Mouse (Mus musculus): ENCODE measurements at regions not wholly inside any gene's neighbourhood (a gene's known extent, or its start where the extent isn't known, plus 50 kb on each side); places are given as distances from the start of the nearest gene placed in this dataset.

DNA sequence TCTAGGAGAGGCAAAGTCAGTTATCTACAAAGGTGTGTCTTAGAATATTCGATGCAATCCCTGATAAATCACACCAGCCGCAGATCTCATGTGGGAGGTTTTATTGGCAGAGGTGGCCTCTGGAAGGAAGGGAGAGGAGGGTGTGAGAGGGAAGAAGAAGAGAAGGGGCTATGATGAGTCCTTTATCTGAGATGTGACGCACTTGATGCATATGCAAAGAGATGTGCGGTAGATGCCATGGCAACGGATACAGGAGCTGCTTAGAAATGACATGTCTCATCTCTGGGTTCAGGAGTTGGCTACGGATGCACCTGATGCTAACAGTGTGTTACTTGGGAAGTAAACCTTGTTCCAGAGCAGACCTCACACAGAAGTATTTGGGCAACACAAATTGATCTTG, 718.6 kb upstream of the Gm21961 start:
- 70% methylated on average over 6 of the region's 6 CpGs for WGBS
- no peaks in the 10 kb centered on the region for H3K4me1 ChIP-seq (ENCODE audit: control insufficient read depth, insufficient read depth, low read length)
- no peak overlapping the region for H3K4me2 ChIP-seq (ENCODE audit: low read length)
- H3K9ac ChIP-seq (ENCODE audit: low read depth, low read length) = no peak overlapping the region
- H3K27ac ChIP-seq (ENCODE audit: low read length) = no peak overlapping the region
- no peaks in the 10 kb centered on the region for H3K36me3 ChIP-seq (ENCODE audit: control insufficient read depth, insufficient read depth, low read length)
- no peak overlapping the region for H3K4me3 ChIP-seq (ENCODE audit: low read depth, low read length)
- no peaks in the 10 kb centered on the region for H3K27me3 ChIP-seq (ENCODE audit: control insufficient read depth, insufficient read depth, low read depth, low read length)
- H3K9me3 ChIP-seq (replicated peaks; ENCODE audit: control insufficient read depth, low read length, poor library complexity, severe bottlenecking) = no peaks in the 10 kb centered on the region
- peak; percentile 76 for ATAC-seq

DNA sequence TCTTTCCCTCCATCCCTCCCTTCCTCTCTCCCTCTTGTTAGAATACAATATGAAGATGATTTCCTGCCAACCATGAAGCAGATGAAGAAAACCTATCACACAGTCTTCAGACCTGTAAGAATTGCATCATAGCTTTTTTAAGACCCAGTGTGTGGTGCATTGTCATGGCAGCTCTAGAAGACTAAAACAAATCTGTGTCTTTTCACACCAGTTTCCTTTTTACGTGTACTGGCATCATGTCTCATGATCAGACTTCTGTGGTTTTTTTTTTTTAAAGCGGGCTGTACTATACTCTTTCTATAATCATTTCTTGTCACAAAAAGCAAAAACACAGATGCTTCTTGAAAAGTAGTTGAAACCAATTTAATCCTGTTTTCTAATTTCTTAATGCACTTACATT, 716.6 kb upstream of the Gm21961 start:
- no peak for ATAC-seq
- WGBS = 92% methylated on average over 2 of the region's 2 CpGs
- Histone ChIP-seq H3K9ac (ENCODE audit: low read depth, low read length) (no peak overlapping the region), H3K4me2 (ENCODE audit: low read length) (no peak overlapping the region), H3K4me1 (ENCODE audit: control insufficient read depth, insufficient read depth, low read length) (no peaks in the 10 kb centered on the region), H3K27me3 (ENCODE audit: control insufficient read depth, insufficient read depth, low read depth, low read length) (no peaks in the 10 kb centered on the region), H3K4me3 (ENCODE audit: low read depth, low read length) (no peak overlapping the region), H3K9me3 (replicated peaks; ENCODE audit: control insufficient read depth, low read length, poor library complexity, severe bottlenecking) (no peaks in the 10 kb centered on the region), H3K27ac (ENCODE audit: low read length) (no peak overlapping the region), H3K36me3 (ENCODE audit: control insufficient read depth, insufficient read depth, low read length) (no peaks in the 10 kb centered on the region)

DNA sequence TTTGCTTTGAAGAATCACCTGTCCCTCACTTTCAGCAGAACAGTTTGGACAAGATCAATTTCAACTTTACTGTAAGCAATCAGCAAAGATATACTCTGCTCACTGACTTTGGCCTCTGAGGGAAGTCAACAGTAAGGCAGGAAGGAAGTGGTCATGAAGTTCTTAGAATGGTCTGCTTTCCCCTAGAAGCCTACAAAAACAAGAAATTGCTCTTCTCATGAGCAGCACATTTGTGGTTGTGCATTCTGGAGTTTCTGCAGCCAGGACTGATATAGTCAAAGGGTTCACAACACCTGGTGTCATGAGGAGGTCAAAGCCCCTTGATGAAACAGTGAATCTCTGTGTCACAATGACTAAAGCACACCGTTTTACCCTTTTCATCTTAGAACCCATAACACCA, 712.4 kb upstream of the Gm21961 start:
- H3K4me1 ChIP-seq (ENCODE audit: control insufficient read depth, insufficient read depth, low read length) = no peaks in the 10 kb centered on the region
- no peak for ATAC-seq
- no peaks in the 10 kb centered on the region for H3K9me3 ChIP-seq (replicated peaks; ENCODE audit: control insufficient read depth, low read length, poor library complexity, severe bottlenecking)
- no peak overlapping the region for H3K9ac ChIP-seq (ENCODE audit: low read depth, low read length)
- no peaks in the 10 kb centered on the region for H3K27me3 ChIP-seq (ENCODE audit: control insufficient read depth, insufficient read depth, low read depth, low read length)
- H3K27ac ChIP-seq (ENCODE audit: low read length) = no peak overlapping the region
- H3K4me2 ChIP-seq (ENCODE audit: low read length) = no peak overlapping the region
- 84% methylated on average over 1 of the region's 1 CpGs for WGBS
- H3K36me3 ChIP-seq (ENCODE audit: control insufficient read depth, insufficient read depth, low read length) = no peaks in the 10 kb centered on the region
- no peak overlapping the region for H3K4me3 ChIP-seq (ENCODE audit: low read depth, low read length)

DNA sequence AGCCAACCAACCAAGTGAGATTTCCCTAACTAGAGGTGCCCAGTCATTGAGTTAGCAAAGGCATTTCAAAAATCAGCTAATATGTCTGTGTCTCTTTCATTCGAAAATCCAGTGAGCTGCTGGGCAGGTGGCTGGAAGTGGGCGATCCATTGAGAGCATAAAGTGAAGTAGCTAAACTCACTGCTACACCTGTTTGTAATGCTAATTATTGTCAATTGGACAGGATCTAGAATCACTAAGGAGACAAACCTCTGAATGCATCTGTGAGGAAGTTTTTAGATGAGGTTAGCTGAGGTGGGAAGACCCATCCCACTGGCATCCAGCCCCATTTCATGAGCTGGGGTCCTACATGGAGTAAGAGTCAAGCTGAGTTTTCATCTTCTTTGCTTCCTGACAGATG, 711.6 kb upstream of the Gm21961 start:
- no peak for ATAC-seq
- Histone ChIP-seq H3K9ac (ENCODE audit: low read depth, low read length) (no peak overlapping the region), H3K36me3 (ENCODE audit: control insufficient read depth, insufficient read depth, low read length) (no peaks in the 10 kb centered on the region), H3K4me1 (ENCODE audit: control insufficient read depth, insufficient read depth, low read length) (no peaks in the 10 kb centered on the region), H3K4me2 (ENCODE audit: low read length) (no peak overlapping the region), H3K9me3 (replicated peaks; ENCODE audit: control insufficient read depth, low read length, poor library complexity, severe bottlenecking) (no peaks in the 10 kb centered on the region), H3K27me3 (ENCODE audit: control insufficient read depth, insufficient read depth, low read depth, low read length) (no peaks in the 10 kb centered on the region), H3K27ac (ENCODE audit: low read length) (no peak overlapping the region), H3K4me3 (ENCODE audit: low read depth, low read length) (no peak overlapping the region)
- 90% methylated on average over 2 of the region's 2 CpGs for WGBS

DNA sequence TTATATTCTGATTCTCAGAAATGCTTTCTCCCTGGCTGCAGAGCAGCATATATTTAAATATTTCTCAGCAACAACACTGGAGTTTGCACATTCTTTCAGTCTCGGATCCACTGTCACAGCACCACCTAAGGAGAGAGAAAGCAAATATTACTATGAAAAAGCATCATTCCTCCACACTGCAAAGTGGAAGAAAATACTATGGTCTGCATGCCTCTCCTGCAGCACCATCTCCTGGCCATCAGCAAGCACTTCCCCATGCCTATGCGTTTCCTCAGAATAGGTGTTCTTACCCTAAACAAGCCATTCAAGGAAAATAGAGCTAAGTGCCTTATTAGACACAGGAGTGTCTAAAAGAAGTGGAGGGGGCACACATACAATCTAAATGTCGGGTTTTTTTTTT, 688.9 kb upstream of the Gm21961 start:
- no peaks in the 10 kb centered on the region for H3K36me3 ChIP-seq (ENCODE audit: control insufficient read depth, insufficient read depth, low read length)

DNA sequence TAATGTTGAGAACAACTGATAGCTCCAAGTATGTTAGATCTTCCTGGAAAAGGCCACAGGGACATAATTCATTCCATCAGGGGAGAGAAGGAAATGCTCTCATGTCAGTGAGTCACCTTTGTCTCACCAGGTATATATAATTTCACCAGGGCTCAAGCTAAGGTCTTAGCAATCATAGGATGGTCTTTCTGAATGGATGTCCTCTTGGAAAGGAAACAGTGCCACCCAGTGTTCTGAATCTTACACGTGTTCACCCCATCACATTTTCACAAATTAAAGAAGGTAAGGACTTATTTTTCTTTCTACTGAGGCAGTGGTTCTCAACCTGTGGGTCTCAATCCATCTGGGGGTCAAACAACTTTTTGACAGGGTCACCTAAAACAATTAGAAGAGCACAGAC, 686.8 kb upstream of the Gm21961 start:
- peak; percentile 58; the same call in 1 of the 2 replicates for ATAC-seq

More for the DNA sequence above, 688.9 kb upstream of the Gm21961 start:
- Histone ChIP-seq H3K27me3 (ENCODE audit: control insufficient read depth, insufficient read depth, low read depth, low read length) (no peaks in the 10 kb centered on the region), H3K4me1 (ENCODE audit: control insufficient read depth, insufficient read depth, low read length) (no peaks in the 10 kb centered on the region), H3K9ac (ENCODE audit: low read depth, low read length) (no peak overlapping the region), H3K4me3 (ENCODE audit: low read depth, low read length) (no peak overlapping the region), H3K4me2 (ENCODE audit: low read length) (no peak overlapping the region), H3K27ac (ENCODE audit: low read length) (no peak overlapping the region), H3K9me3 (replicated peaks; ENCODE audit: control insufficient read depth, low read length, poor library complexity, severe bottlenecking) (no peaks in the 10 kb centered on the region)
- 46% methylated on average over 3 of the region's 3 CpGs for WGBS
- peak; percentile 96 for ATAC-seq

DNA sequence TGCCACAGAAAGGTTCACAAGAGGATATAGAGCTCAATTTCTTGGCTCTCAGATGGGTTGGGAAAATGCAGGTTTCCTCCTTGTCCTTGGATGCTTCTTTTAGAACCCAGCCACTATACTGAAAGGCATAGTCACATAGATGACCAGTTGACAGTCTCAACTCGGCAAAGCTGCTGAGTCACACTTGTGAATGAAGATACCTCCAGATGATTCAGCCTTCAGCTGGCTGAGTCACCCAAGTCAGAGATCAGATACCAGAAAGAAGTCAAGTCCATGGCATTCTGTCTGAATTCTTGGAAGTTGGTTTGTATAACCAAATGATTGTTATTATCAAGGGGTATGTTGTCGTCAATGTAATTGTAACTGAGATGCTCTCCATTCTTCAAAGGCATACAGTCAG, 683.9 kb upstream of the Gm21961 start:
- WGBS = 85% methylated on average over 2 of the region's 2 CpGs
- Histone ChIP-seq H3K27me3 (ENCODE audit: control insufficient read depth, insufficient read depth, low read depth, low read length) (no peaks in the 10 kb centered on the region), H3K4me3 (ENCODE audit: low read depth, low read length) (no peak overlapping the region), H3K27ac (ENCODE audit: low read length) (no peak overlapping the region), H3K4me1 (ENCODE audit: control insufficient read depth, insufficient read depth, low read length) (no peaks in the 10 kb centered on the region), H3K4me2 (ENCODE audit: low read length) (no peak overlapping the region), H3K9ac (ENCODE audit: low read depth, low read length) (no peak overlapping the region), H3K9me3 (replicated peaks; ENCODE audit: control insufficient read depth, low read length, poor library complexity, severe bottlenecking) (no peaks in the 10 kb centered on the region), H3K36me3 (ENCODE audit: control insufficient read depth, insufficient read depth, low read length) (no peaks in the 10 kb centered on the region)
- no peak for ATAC-seq

More for the DNA sequence above, 686.8 kb upstream of the Gm21961 start:
- H3K4me2 ChIP-seq (ENCODE audit: low read length) = no peak overlapping the region
- H3K4me3 ChIP-seq (ENCODE audit: low read depth, low read length) = no peak overlapping the region
- no peaks in the 10 kb centered on the region for H3K27me3 ChIP-seq (ENCODE audit: control insufficient read depth, insufficient read depth, low read depth, low read length)
- 14% methylated on average over 1 of the region's 1 CpGs for WGBS
- H3K36me3 ChIP-seq (ENCODE audit: control insufficient read depth, insufficient read depth, low read length) = no peaks in the 10 kb centered on the region
- H3K9ac ChIP-seq (ENCODE audit: low read depth, low read length) = no peak overlapping the region
- no peaks in the 10 kb centered on the region for H3K9me3 ChIP-seq (replicated peaks; ENCODE audit: control insufficient read depth, low read length, poor library complexity, severe bottlenecking)
- H3K4me1 ChIP-seq (ENCODE audit: control insufficient read depth, insufficient read depth, low read length) = no peaks in the 10 kb centered on the region
- H3K27ac ChIP-seq (ENCODE audit: low read length) = no peak overlapping the region

All from midbrain, embryonic 16.5 days (tissue).